In genomic region chr10:45676796-45677195, GRCm38 (mm10) we compare ENCODE assay signal across 15 mouse cellular contexts.
DNase-seq lines count a peak whose midpoint lies in the region; ATAC-seq and TF ChIP-seq lines count a peak whose summit lies in the region.
"Had no signal": no experiment of that assay in that cellular context is flagged by ENCODE, and none has a peak within 500 bp of the region (broad histone marks: within the 10 kb centered on the region; RNA-seq: fewer than 3 reads in every experiment).

No protein-coding gene starts in this region.

- H3K36me3 ChIP-seq in liver, postnatal 0 days (replicated peaks; ENCODE audit: insufficient read depth, low read length): peaks cover 32% of the 10 kb centered on the region
- peaks cover 60% of the 10 kb centered on the region for H3K36me3 ChIP-seq in liver, embryonic 12.5 days

- DNase-seq in frontal cortex, postnatal 10 days (ENCODE audit: low spot score in 2 of 2): no peak
- DNase-seq in liver, postnatal 0 days: no peak
- peak; percentile 33 for DNase-seq in brain, adult 2 months (ENCODE audit: low read depth, low spot score)
- peak; percentile 8 for DNase-seq in retina, adult 2 months (ENCODE audit: low read depth, low spot score)
- DNase-seq in thymus, postnatal 36 days: no peak
- DNase-seq: adrenal gland, adult 8-10 months; cerebellum, adult 18-20 months; gastrocnemius, postnatal 25 days; layer of hippocampus, adult 9-11 months; right cerebral cortex, postnatal 4 days had no signal

- no peak overlapping the region for H3K4me2 ChIP-seq in liver, postnatal 0 days (ENCODE audit: low read depth, low read length)
- no peak overlapping the region for H3K4me2 ChIP-seq in liver, embryonic 12.5 days
- H3K4me2 ChIP-seq: hindbrain, embryonic 12.5 days; midbrain, embryonic 13.5 days had no signal

- no peak for TF ChIP-seq EP300 in liver, postnatal 0 days (IDR thresholded peaks at IDR 0.05; ENCODE audit: low read depth)

- H3K4me1 ChIP-seq in liver, postnatal 0 days (ENCODE audit: insufficient read depth): no peaks in the 10 kb centered on the region
- H3K4me1 ChIP-seq in liver, embryonic 12.5 days: no peaks in the 10 kb centered on the region
- H3K4me1 ChIP-seq: hindbrain, embryonic 12.5 days; midbrain, embryonic 13.5 days had no signal

- no peak overlapping the region for H3K27ac ChIP-seq in liver, postnatal 0 days (ENCODE audit: low read depth)
- no peak overlapping the region for H3K27ac ChIP-seq in liver, embryonic 12.5 days
- H3K27ac ChIP-seq: hindbrain, embryonic 12.5 days; midbrain, embryonic 13.5 days had no signal

- H3K9me3 ChIP-seq in liver, postnatal 0 days (ENCODE audit: low read length): no peaks in the 10 kb centered on the region
- no peaks in the 10 kb centered on the region for H3K9me3 ChIP-seq in liver, embryonic 12.5 days (replicated peaks)
- H3K9me3 ChIP-seq: hindbrain, embryonic 12.5 days; midbrain, embryonic 13.5 days had no signal

- no peak overlapping the region for H3K9ac ChIP-seq in liver, postnatal 0 days (replicated peaks)
- H3K9ac ChIP-seq in liver, embryonic 12.5 days: no peak overlapping the region
- H3K9ac ChIP-seq: hindbrain, embryonic 12.5 days; midbrain, embryonic 13.5 days had no signal

- TF ChIP-seq CTCF in liver, postnatal 0 days (IDR thresholded peaks at IDR 0.05; ENCODE audit: low read depth): peak; percentile 47

- H3K4me3 ChIP-seq in liver, postnatal 0 days (ENCODE audit: low read depth, low read length): no peak overlapping the region
- no peak overlapping the region for H3K4me3 ChIP-seq in liver, embryonic 12.5 days
- H3K4me3 ChIP-seq: hindbrain, embryonic 12.5 days; midbrain, embryonic 13.5 days had no signal

- H3K27me3 ChIP-seq in liver, postnatal 0 days (ENCODE audit: insufficient read depth, low read length): no peaks in the 10 kb centered on the region
- H3K27me3 ChIP-seq in liver, embryonic 12.5 days (replicated peaks): no peaks in the 10 kb centered on the region
- H3K27me3 ChIP-seq: hindbrain, embryonic 12.5 days; midbrain, embryonic 13.5 days had no signal

- peak; percentile 70 for ATAC-seq in frontal cortex, adult (ENCODE audit: low TSS enrichment)
- no peak for ATAC-seq in liver, postnatal 0 days
- no peak for ATAC-seq in liver, embryonic 12.5 days
- no peak for ATAC-seq in inflammation-experienced regulatory T-cells, adult 6 months
- ATAC-seq: midbrain, embryonic 13.5 days had no signal

Comparison
In these comparisons a context has a peak if more than half of its experiments do, and no peak if none do; other contexts are left out.
1. DNase-seq: peak in brain, adult 2 months (single experiment) and retina, adult 2 months (single experiment); none in frontal cortex, postnatal 10 days (0 of 2), liver, postnatal 0 days (single experiment) and thymus, postnatal 36 days (0 of 2).